Mouse (Mus musculus): ENCODE data around the gene Larp1. TPM values are rescaled to one million over a fixed set of nuclear protein-coding genes. Genes with fewer than 3 reads are reported as not detected.

Larp1 gene
- polyA plus RNA-seq (2012; rRNA removed), result 26.9 and 34.6 TPM in 2 replicates

GRCm38 (mm10) chr11:58009051-58009515 lies at the start of gene Larp1:
TSS of gene Larp1 (plus strand) at chr11:58009064.
- WGBS, result 6% methylated on average over 76 of the region's 84 CpGs
- DNase-seq, result no peak
- H3K4me3 ChIP-seq (replicated peaks; ENCODE audit: extremely low read depth, low read depth, low read length), result peak within 1 kb of the TSS; percentile 98
- TF ChIP-seq CTCF (IDR thresholded peaks at IDR 0.05; ENCODE audit: insufficient read depth, low read length), result no peak
- TF ChIP-seq POLR2A (IDR thresholded peaks at IDR 0.05; ENCODE audit: borderline replicate concordance, extremely low read depth, low read depth, low read length), result no peak
- H3K4me1 ChIP-seq (ENCODE audit: control insufficient read depth, insufficient read depth, low read length), result peaks cover 9% of the 10 kb centered on the region; the same call in 1 of the 2 replicates

- 75% methylated on average over 2 of the region's 2 CpGs for WGBS
- DNase-seq, result no peak
- Histone ChIP-seq H3K4me3 (replicated peaks; ENCODE audit: extremely low read depth, low read depth, low read length) (no peak overlapping the region), H3K4me1 (ENCODE audit: control insufficient read depth, insufficient read depth, low read length) (peaks cover 3% of the 10 kb centered on the region; the same call in 1 of the 2 replicates)
- TF ChIP-seq CTCF (IDR thresholded peaks at IDR 0.05; ENCODE audit: insufficient read depth, low read length) (no peak), POLR2A (IDR thresholded peaks at IDR 0.05; ENCODE audit: borderline replicate concordance, extremely low read depth, low read depth, low read length) (no peak)
These were observed 48.9 kb upstream of the Larp1 start for GRCm38 (mm10) chr11:57959924-57960323.

DNA sequence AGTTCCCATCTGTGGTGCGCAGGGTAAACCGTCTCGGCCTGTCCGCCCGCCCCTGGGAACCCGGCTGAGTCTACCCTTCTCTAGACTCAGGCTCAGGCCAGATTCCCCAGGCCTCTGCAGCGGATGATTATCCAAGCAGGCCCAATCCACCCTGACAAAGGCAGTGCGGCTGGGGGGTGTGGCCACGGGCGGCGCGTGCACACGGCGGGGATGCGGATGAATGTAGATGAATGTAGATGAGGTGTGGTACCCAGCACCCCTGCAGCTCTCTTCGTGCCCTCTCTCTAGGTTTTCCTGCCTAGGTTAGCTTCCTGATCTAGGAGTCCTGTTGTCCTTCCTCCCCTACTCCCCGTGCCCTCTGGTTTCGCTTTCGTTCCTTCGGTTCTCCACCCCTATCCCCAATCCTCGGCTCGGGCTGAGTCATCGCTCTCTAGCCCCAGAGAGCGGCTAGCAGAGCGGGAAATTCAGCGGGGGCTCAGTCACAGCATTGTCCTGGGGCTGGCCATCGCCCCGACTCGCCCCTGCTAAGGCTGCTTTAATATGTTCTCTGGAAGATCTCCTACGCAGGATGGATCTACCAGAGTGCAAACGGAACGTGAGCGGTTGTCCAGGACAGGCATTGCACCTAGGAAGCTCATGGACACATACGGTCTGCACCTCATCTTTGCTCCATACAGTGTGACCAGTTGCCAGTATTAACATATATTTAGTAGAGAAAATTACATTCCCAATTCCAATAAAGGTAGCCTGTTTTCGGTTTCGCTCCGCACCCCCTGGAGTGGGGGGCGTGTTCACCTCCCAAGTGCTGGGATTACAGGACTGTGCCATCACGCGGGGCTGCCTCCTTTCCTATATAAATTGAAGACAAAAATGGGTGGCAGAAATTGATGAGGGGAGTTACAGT lies 46.2 kb upstream of the Larp1 start:
- peak; percentile 83 for DNase-seq
- TF ChIP-seq POLR2A (IDR thresholded peaks at IDR 0.05; ENCODE audit: borderline replicate concordance, extremely low read depth, low read depth, low read length) (peak; percentile 66; the same call in 1 of the 2 replicates), CTCF (IDR thresholded peaks at IDR 0.05; ENCODE audit: insufficient read depth, low read length) (no peak)
- 1% methylated on average over 40 of the region's 40 CpGs for WGBS
- Histone ChIP-seq H3K4me3 (replicated peaks; ENCODE audit: extremely low read depth, low read depth, low read length) (peak overlapping the region; percentile 80), H3K4me1 (ENCODE audit: control insufficient read depth, insufficient read depth, low read length) (peaks cover 3% of the 10 kb centered on the region; the same call in 1 of the 2 replicates)

DNA sequence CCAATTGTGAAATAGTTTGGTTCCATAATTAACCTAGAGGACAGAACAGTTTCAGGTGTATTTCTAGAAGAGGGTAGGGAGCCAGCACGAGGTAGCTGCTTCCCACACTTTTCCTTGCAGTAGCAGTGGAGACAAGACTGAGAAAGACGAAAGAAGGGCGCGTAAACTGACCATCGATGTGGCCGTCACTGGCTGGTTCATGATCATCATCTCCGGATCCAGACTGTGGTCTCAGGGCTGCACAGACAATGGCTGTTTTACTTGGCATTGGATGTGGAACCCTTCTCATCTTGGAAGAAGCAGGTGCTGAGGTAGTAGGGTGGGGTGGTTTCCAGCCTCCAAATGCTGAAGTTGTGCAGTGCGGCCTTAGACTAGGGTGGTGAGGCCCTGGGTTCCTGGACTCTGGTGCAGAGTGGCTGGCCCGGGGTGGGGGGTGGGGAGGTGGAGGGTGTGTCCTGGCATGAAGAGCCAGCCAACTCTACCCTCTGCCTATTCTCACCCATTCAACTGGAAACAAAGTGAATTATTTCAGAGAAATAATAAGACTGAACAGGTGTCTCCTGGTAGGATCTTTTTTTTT lies 45.5 kb upstream of the Larp1 start:
- Histone ChIP-seq H3K4me1 (ENCODE audit: control insufficient read depth, insufficient read depth, low read length) (peaks cover 3% of the 10 kb centered on the region; the same call in 1 of the 2 replicates), H3K4me3 (replicated peaks; ENCODE audit: extremely low read depth, low read depth, low read length) (no peak overlapping the region)
- WGBS, result 37% methylated on average over 9 of the region's 9 CpGs
- no peak for TF ChIP-seq POLR2A (IDR thresholded peaks at IDR 0.05; ENCODE audit: borderline replicate concordance, extremely low read depth, low read depth, low read length)
- no peak for TF ChIP-seq CTCF (IDR thresholded peaks at IDR 0.05; ENCODE audit: insufficient read depth, low read length)
- no peak for DNase-seq

GRCm38 (mm10) chr11:57966630-57967029 lies 42.2 kb upstream of the Larp1 start:
- peaks cover 3% of the 10 kb centered on the region; the same call in 1 of the 2 replicates for H3K4me1 ChIP-seq (ENCODE audit: control insufficient read depth, insufficient read depth, low read length)
- no peak for TF ChIP-seq CTCF (IDR thresholded peaks at IDR 0.05; ENCODE audit: insufficient read depth, low read length)
- no peak for TF ChIP-seq POLR2A (IDR thresholded peaks at IDR 0.05; ENCODE audit: borderline replicate concordance, extremely low read depth, low read depth, low read length)
- no peak for DNase-seq
- WGBS, result 76% methylated on average over 7 of the region's 7 CpGs
- H3K4me3 ChIP-seq (replicated peaks; ENCODE audit: extremely low read depth, low read depth, low read length), result no peak overlapping the region

GRCm38 (mm10) chr11:57968301-57968700 lies 40.6 kb upstream of the Larp1 start:
- Histone ChIP-seq H3K4me3 (replicated peaks; ENCODE audit: extremely low read depth, low read depth, low read length) (no peak overlapping the region), H3K4me1 (ENCODE audit: control insufficient read depth, insufficient read depth, low read length) (peaks cover 1% of the 10 kb centered on the region; the same call in 1 of the 2 replicates)
- TF ChIP-seq CTCF (IDR thresholded peaks at IDR 0.05; ENCODE audit: insufficient read depth, low read length), result no peak
- TF ChIP-seq POLR2A (IDR thresholded peaks at IDR 0.05; ENCODE audit: borderline replicate concordance, extremely low read depth, low read depth, low read length), result no peak
- no peak for DNase-seq
- WGBS, result 76% methylated on average over 5 of the region's 5 CpGs

- no peaks in the 10 kb centered on the region for H3K4me1 ChIP-seq (ENCODE audit: control insufficient read depth, insufficient read depth, low read length)
- DNase-seq, result no peak
- no peak overlapping the region for H3K4me3 ChIP-seq (replicated peaks; ENCODE audit: extremely low read depth, low read depth, low read length)
- 25% methylated on average over 5 of the region's 5 CpGs for WGBS
- TF ChIP-seq CTCF (IDR thresholded peaks at IDR 0.05; ENCODE audit: insufficient read depth, low read length) (no peak), POLR2A (IDR thresholded peaks at IDR 0.05; ENCODE audit: borderline replicate concordance, extremely low read depth, low read depth, low read length) (no peak)
These were observed 38.3 kb upstream of the Larp1 start for GRCm38 (mm10) chr11:57970541-57970940.

GRCm38 (mm10) chr11:57973001-57973912 lies 35.6 kb upstream of the Larp1 start:
- 54% methylated on average over 13 of the region's 13 CpGs for WGBS
- H3K4me3 ChIP-seq (replicated peaks; ENCODE audit: extremely low read depth, low read depth, low read length), result no peak overlapping the region
- TF ChIP-seq CTCF (IDR thresholded peaks at IDR 0.05; ENCODE audit: insufficient read depth, low read length) (no peak), POLR2A (IDR thresholded peaks at IDR 0.05; ENCODE audit: borderline replicate concordance, extremely low read depth, low read depth, low read length) (no peak)
- peak; percentile 89 for DNase-seq
- H3K4me1 ChIP-seq (ENCODE audit: control insufficient read depth, insufficient read depth, low read length), result no peaks in the 10 kb centered on the region

- H3K4me1 ChIP-seq (ENCODE audit: control insufficient read depth, insufficient read depth, low read length), result no peaks in the 10 kb centered on the region
- WGBS, result 58% methylated on average over 9 of the region's 9 CpGs
- DNase-seq, result peak; percentile 54
- TF ChIP-seq CTCF (IDR thresholded peaks at IDR 0.05; ENCODE audit: insufficient read depth, low read length) (no peak), POLR2A (IDR thresholded peaks at IDR 0.05; ENCODE audit: borderline replicate concordance, extremely low read depth, low read depth, low read length) (no peak)
- no peak overlapping the region for H3K4me3 ChIP-seq (replicated peaks; ENCODE audit: extremely low read depth, low read depth, low read length)
These were observed 35.0 kb upstream of the Larp1 start for GRCm38 (mm10) chr11:57973913-57974234.

Measured in lung, adult 2 months (tissue).